Mouse (Mus musculus) cortical plate, adult 2 months (tissue): ENCODE measurements around the gene Uhrf1bp1l.

Source experiments
- CTCF ChIP-seq: fragments of 200-500 bp; IDR thresholded peaks from 2 replicates; pipeline ENCODE4 v1.5.1; 2011; ENCODE audit warnings: mild to moderate bottlenecking, control low read depth, low read length; ENCODE audit not compliant: insufficient read depth; ENCODE audit errors: extremely low read depth
- POLR2A ChIP-seq: fragments of 200-500 bp; IDR thresholded peaks from 2 replicates; pipeline ENCODE4 v1.6.1; 2011; ENCODE audit warnings: mild to moderate bottlenecking, low read length, control low read depth; ENCODE audit not compliant: insufficient read depth; ENCODE audit errors: extremely low read depth

GRCm38 (mm10) chr10:89856286-89856685, 111.5 kb downstream of the Uhrf1bp1l start:
- TF ChIP-seq POLR2A, result no peak
- no peak for TF ChIP-seq CTCF
